Mouse (Mus musculus) lung, adult 2 months (tissue): ENCODE data around the gene Snrpa1.

Experiments
- CTCF ChIP-seq: fragments of 200-500 bp; IDR thresholded peaks from 2 replicates; pipeline ENCODE4 v1.5.1; 2011; ENCODE audit warnings: mild to moderate bottlenecking, low read length, control low read depth; ENCODE audit not compliant: insufficient read depth
- POLR2A ChIP-seq: fragments of 200-500 bp; IDR thresholded peaks from 2 replicates; pipeline ENCODE4 v1.6.1; 2011; ENCODE audit warnings: low read depth, mild to moderate bottlenecking, control low read depth, low read length, borderline replicate concordance; ENCODE audit errors: extremely low read depth

DNA sequence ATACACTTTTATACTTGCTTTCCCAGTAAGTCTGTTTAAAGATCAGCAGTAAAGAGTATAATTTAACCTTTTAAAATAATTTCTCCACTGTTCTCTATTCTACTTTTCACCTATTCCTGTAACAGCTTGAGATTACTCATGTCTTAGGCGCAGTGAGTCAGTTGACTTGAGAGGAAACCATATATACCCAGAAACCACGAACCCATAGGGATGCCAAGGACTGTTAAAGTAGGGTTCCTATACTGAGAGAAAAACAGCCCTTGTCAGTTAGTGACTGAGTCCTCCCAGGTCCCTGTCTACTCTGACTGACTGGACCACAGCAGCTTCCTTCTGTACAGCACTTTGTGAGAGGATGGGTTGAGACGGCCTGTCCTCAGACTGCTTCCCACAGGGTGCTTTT is 59.2 kb downstream of the Snrpa1 start:
- TF ChIP-seq CTCF (no peak), POLR2A (no peak)
